Mouse (Mus musculus) cortical plate, adult 2 months (tissue): ENCODE data around the gene Aip.

Source experiments
- CTCF ChIP-seq: fragments of 200-500 bp; IDR thresholded peaks from 2 replicates; pipeline ENCODE4 v1.5.1; 2011; ENCODE audit warnings: mild to moderate bottlenecking, control low read depth, low read length; ENCODE audit not compliant: insufficient read depth; ENCODE audit errors: extremely low read depth
- POLR2A ChIP-seq: fragments of 200-500 bp; IDR thresholded peaks from 2 replicates; pipeline ENCODE4 v1.6.1; 2011; ENCODE audit warnings: mild to moderate bottlenecking, low read length, control low read depth; ENCODE audit not compliant: insufficient read depth; ENCODE audit errors: extremely low read depth

DNA sequence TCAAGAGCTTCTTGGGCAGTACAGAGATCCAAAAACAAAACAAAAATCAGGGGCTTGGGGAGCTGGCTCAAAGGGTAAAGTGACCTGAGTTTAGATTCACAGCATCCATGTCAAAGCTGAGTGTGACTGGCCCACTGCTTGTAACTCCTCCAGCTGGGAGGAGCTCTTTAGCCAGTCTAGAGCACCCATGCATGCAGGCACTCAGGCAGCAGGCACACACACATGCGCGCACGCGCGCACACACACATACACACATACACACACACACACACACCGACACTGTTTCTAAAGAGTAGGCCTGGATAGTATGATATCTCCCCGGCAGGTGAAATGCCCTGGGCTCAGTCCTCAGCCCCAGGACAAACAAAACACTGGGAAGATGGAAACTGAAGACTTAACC lies 8.7 kb downstream of the Aip start:
- TF ChIP-seq CTCF (no peak), POLR2A (no peak)
